Mouse (Mus musculus) heart, embryonic 11.5 days (tissue): ENCODE results near the gene Vmo1. TPM values are rescaled to one million over a fixed set of nuclear protein-coding genes. Genes with fewer than 3 reads are reported as not detected.

Experiments
- ATAC-seq: fragments of 200-750 bp; cut with Nextera tagmentation; replicated peaks from 2 replicates; pipeline ENCODE4 v1.8.0; 2017; ENCODE audit warnings: moderate library complexity; ENCODE audit not compliant: insufficient number of reproducible peaks, low FRiP score, low TSS enrichment
- H3K27ac ChIP-seq: fragments of 300-500 bp; sonication (generic); 2 replicates; pipeline ENCODE4 v1.5.1; 2014; ENCODE audit warnings: mild to moderate bottlenecking, low read depth, low read length
- H3K27me3 ChIP-seq: fragments of 300-500 bp; sonication (generic); 2 replicates; pipeline ENCODE4 v1.6.1; 2014; ENCODE audit warnings: mild to moderate bottlenecking, low read length, mixed read lengths; ENCODE audit not compliant: control insufficient read depth, insufficient read depth
- H3K36me3 ChIP-seq: fragments of 300-500 bp; sonication (generic); 2 replicates; pipeline ENCODE4 v1.6.1; 2014; ENCODE audit warnings: mild to moderate bottlenecking, low read length, moderate library complexity, mixed read lengths; ENCODE audit not compliant: control insufficient read depth, insufficient read depth
- H3K4me1 ChIP-seq: fragments of 300-500 bp; sonication (generic); 2 replicates; pipeline ENCODE4 v1.6.1; 2014; ENCODE audit warnings: low read length; ENCODE audit not compliant: control insufficient read depth, insufficient read depth
- H3K4me2 ChIP-seq: fragments of 300-500 bp; sonication (generic); 2 replicates; pipeline ENCODE4 v1.6.1; 2014; ENCODE audit warnings: mild to moderate bottlenecking, moderate library complexity
- H3K4me3 ChIP-seq: fragments of 300-500 bp; sonication (generic); 2 replicates; pipeline ENCODE4 v1.5.1; 2014; ENCODE audit warnings: low read depth, low read length
- H3K9ac ChIP-seq: fragments of 300-500 bp; sonication (generic); 2 replicates; pipeline ENCODE4 v1.6.1; 2014; ENCODE audit warnings: mild to moderate bottlenecking, low read depth, low read length, moderate library complexity
- H3K9me3 ChIP-seq: fragments of 300-500 bp; sonication (generic); replicated peaks from 2 replicates; pipeline ENCODE4 v1.6.1; 2016; ENCODE audit warnings: low read length; ENCODE audit not compliant: control insufficient read depth
- WGBS: fragments of 180-500 bp; shearing (Covaris S2); extraction: QIAGEN DNeasy Blood & Tissue Kit; methylation state at CpG from one replicate; pipeline ENCODE4 v1.1.7; 2014; ENCODE audit not compliant: insufficient replicate concordance; 5-methylcytosine and 5-hydroxymethylcytosine counted together
- polyA plus RNA-seq: library from polyadenylated mRNA; unstranded; fragments of >200 nt; fragmentation: Nextera tagmentation; extraction: Ambion mirVana; gene quantifications from 2 replicates; pipeline ENCODE4 v1.2.1, GENCODE M21; 2014

The Vmo1 gene
- polyA plus RNA-seq, 1 experiment from 2014 or later, result not detected

- no peak for ATAC-seq
- no peak overlapping the region for H3K27ac ChIP-seq
- peaks cover 2% of the 10 kb centered on the region; the same call in 1 of the 2 replicates for H3K27me3 ChIP-seq
- WGBS, result 23% methylated on average over 2 of the region's 2 CpGs
- no peak overlapping the region for H3K4me2 ChIP-seq
- no peak overlapping the region for H3K9ac ChIP-seq
- H3K4me1 ChIP-seq, result peaks cover 12% of the 10 kb centered on the region
- no peaks in the 10 kb centered on the region for H3K9me3 ChIP-seq
- H3K4me3 ChIP-seq, result no peak overlapping the region
- H3K36me3 ChIP-seq, result no peaks in the 10 kb centered on the region
Measured at GRCm38 (mm10) chr11:70516352-70516751, 1.9 kb upstream of the Vmo1 start.

- 59% methylated on average over 11 of the region's 11 CpGs for WGBS
- Histone ChIP-seq H3K27me3 (peaks cover 10% of the 10 kb centered on the region), H3K36me3 (no peaks in the 10 kb centered on the region), H3K4me1 (no peaks in the 10 kb centered on the region; the same call in 1 of the 2 replicates), H3K27ac (no peak overlapping the region), H3K4me2 (no peak overlapping the region), H3K4me3 (no peak overlapping the region), H3K9ac (no peak overlapping the region), H3K9me3 (no peaks in the 10 kb centered on the region)
- ATAC-seq, result no peak
Measured at GRCm38 (mm10) chr11:70513520-70513919, 896 bp downstream of the Vmo1 start.

GRCm38 (mm10) chr11:70512709-70513342 lies 1.6 kb downstream of the Vmo1 start:
- no peak for ATAC-seq
- H3K4me1 ChIP-seq, result no peaks in the 10 kb centered on the region; the same call in 1 of the 2 replicates

GRCm38 (mm10) chr11:70511825-70512224 lies 2.6 kb downstream of the Vmo1 start:
- Histone ChIP-seq H3K9ac (no peak overlapping the region), H3K4me3 (no peak overlapping the region), H3K27ac (no peak overlapping the region), H3K27me3 (peaks cover 10% of the 10 kb centered on the region), H3K36me3 (no peaks in the 10 kb centered on the region), H3K4me1 (no peaks in the 10 kb centered on the region; the same call in 1 of the 2 replicates), H3K4me2 (no peak overlapping the region), H3K9me3 (no peaks in the 10 kb centered on the region)
- WGBS, result 83% methylated on average over 7 of the region's 7 CpGs
- ATAC-seq, result no peak

More at GRCm38 (mm10) chr11:70512709-70513342, 1.6 kb downstream of the Vmo1 start:
- H3K36me3 ChIP-seq, result no peaks in the 10 kb centered on the region
- peaks cover 10% of the 10 kb centered on the region for H3K27me3 ChIP-seq
- H3K27ac ChIP-seq, result no peak overlapping the region
- no peak overlapping the region for H3K4me3 ChIP-seq
- H3K4me2 ChIP-seq, result no peak overlapping the region
- no peak overlapping the region for H3K9ac ChIP-seq
- H3K9me3 ChIP-seq, result no peaks in the 10 kb centered on the region
- 68% methylated on average over 7 of the region's 7 CpGs for WGBS

- Histone ChIP-seq H3K4me2 (no peak overlapping the region), H3K27ac (no peak overlapping the region), H3K4me1 (no peaks in the 10 kb centered on the region; the same call in 1 of the 2 replicates), H3K4me3 (no peak overlapping the region), H3K9me3 (no peaks in the 10 kb centered on the region), H3K27me3 (peaks cover 10% of the 10 kb centered on the region), H3K36me3 (no peaks in the 10 kb centered on the region), H3K9ac (no peak overlapping the region)
- ATAC-seq, result no peak
- WGBS, result 71% methylated on average over 2 of the region's 2 CpGs
Measured at GRCm38 (mm10) chr11:70511242-70511641, 3.2 kb downstream of the Vmo1 start.

GRCm38 (mm10) chr11:70509753-70510564 lies 4.5 kb downstream of the Vmo1 start:
- no peaks in the 10 kb centered on the region for H3K9me3 ChIP-seq
- no peaks in the 10 kb centered on the region for H3K36me3 ChIP-seq
- 11% methylated on average over 19 of the region's 19 CpGs for WGBS
- ATAC-seq, result no peak
- peaks cover 10% of the 10 kb centered on the region for H3K27me3 ChIP-seq
- no peak overlapping the region for H3K9ac ChIP-seq
- H3K27ac ChIP-seq, result no peak overlapping the region
- no peaks in the 10 kb centered on the region; the same call in 1 of the 2 replicates for H3K4me1 ChIP-seq
- H3K4me2 ChIP-seq, result peak overlapping the region; percentile 49
- H3K4me3 ChIP-seq, result no peak overlapping the region

GRCm38 (mm10) chr11:70506962-70507515 lies 7.4 kb downstream of the Vmo1 start:
- H3K4me2 ChIP-seq, result no peak overlapping the region
- H3K27me3 ChIP-seq, result peaks cover 10% of the 10 kb centered on the region
- no peak for ATAC-seq
- H3K4me3 ChIP-seq, result no peak overlapping the region
- H3K36me3 ChIP-seq, result no peaks in the 10 kb centered on the region
- WGBS, result 70% methylated on average over 7 of the region's 7 CpGs
- H3K9me3 ChIP-seq, result no peaks in the 10 kb centered on the region
- no peak overlapping the region for H3K27ac ChIP-seq
- no peak overlapping the region for H3K9ac ChIP-seq
- no peaks in the 10 kb centered on the region; the same call in 1 of the 2 replicates for H3K4me1 ChIP-seq

- no peak overlapping the region for H3K9ac ChIP-seq
- no peaks in the 10 kb centered on the region for H3K9me3 ChIP-seq
- ATAC-seq, result no peak
- H3K4me1 ChIP-seq, result no peaks in the 10 kb centered on the region; the same call in 1 of the 2 replicates
- no peaks in the 10 kb centered on the region for H3K36me3 ChIP-seq
- H3K27me3 ChIP-seq, result peaks cover 10% of the 10 kb centered on the region
- no peak overlapping the region for H3K4me2 ChIP-seq
- no peak overlapping the region for H3K27ac ChIP-seq
- WGBS, result 18% methylated on average over 4 of the region's 4 CpGs
- H3K4me3 ChIP-seq, result no peak overlapping the region
Measured at GRCm38 (mm10) chr11:70506385-70506784, 8.0 kb downstream of the Vmo1 start.
